Mouse (Mus musculus) spleen, adult 18-20 months (tissue): Measurements from ENCODE around the gene Akap7.

Source experiments
- DNase-seq, 2 experiments: peaks; one replicate each; pipeline ENCODE4 v3.0.0; 2022; ENCODE audit warnings: mixed read lengths in 2 of 2

Akap7 gene

DNA sequence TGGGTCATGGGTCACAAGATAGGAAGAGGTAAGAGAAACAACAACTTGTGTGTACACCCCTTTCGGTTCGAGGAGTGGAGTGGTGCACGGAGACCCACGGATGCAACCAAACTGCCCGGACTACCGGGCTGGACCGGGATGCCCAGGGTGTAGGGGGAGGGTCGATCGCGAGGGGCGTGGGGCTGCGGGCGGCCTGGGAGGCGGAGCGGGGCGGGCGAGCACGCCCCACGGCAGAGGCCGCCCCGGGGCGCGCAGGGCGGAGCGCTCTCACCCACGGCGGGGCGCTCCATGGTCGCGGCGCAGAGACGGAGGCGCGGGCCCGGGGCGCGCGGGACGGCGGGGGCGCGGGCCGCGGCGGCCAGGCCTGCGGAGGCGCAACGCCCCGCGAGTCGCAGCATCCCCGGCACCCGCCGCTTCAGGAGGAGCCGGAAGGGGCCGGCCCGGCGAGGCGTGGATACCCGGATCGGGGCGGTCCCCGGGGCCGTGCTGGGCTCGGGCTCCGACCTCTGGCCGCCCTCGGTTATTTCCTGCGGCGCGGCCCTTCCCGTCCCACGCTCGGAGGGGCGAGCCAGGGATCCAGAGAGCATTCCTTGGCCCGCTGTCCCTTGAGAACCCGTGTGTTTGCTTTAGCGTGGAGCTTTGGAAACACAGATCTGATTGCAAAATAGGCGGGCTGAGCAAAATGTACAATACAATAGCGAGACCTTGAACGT lies 10.9 kb downstream of the Akap7 start:
- DNase-seq: peak; percentile 73 to 80

DNA sequence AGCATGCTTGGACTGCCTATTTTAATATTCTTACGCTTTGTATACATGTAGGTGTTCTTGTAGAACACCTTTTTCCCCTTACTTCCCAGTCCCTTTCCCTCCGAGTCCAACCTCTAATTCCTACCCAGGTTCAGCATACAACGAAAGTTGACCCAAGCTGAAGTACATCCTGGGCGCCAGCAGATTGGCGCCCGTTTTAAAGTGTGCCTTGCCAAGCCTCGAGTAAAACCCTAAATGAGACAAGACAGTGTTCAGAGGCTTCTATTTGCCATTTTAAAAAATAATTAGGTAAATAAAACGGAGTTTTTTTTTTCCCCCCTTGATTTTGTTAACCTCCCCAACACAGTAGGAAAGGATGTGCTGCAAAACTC lies 11.4 kb downstream of the Akap7 start:
- no peak for DNase-seq

DNA sequence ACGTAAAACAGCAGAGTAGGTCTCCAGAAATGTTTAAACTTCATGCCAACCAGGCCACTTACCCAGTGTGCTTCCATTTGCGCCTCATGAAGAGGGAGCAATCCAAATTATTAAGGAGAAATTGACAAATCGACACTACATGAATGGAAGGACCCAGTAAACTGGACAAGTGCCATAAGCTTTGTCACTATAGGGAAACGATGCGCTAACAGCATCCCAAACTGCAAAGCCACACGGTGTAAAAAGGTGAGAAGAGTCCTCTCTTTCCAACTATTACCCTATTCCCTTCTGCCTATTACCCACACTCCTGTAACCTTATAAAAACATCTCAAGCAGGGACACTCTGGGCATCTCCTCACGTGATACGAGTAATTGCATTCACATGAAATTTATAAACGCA lies 11.8 kb downstream of the Akap7 start:
- DNase-seq: no peak

DNA sequence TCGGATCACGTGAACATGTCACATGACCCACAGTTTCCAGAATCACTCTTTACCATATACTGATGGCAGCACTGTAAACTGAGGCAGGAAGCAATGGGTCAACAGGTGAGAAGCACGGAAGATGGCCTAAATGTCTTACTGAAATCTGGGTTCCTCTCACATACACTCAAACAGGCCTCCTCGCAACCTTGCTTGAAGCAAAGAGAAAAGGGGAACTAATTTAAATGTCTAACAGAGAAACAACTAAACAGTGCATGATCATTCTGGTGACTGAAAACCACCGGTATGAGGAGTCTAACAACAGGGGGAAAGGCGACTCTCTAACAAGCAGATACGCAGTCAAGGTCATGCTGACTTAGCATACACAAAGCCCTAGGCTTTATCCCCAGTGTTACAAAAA lies 12.7 kb downstream of the Akap7 start:
- no peak for DNase-seq

- no peak for DNase-seq
Measured at GRCm38 (mm10) chr10:25293796-25294195, 13.9 kb downstream of the Akap7 start.

- no peak for DNase-seq
Measured at GRCm38 (mm10) chr10:25291053-25291452, 16.6 kb downstream of the Akap7 start.

- no peak for DNase-seq
Measured at GRCm38 (mm10) chr10:25285100-25285811, 22.4 kb downstream of the Akap7 start.

- no peak for DNase-seq
Measured at GRCm38 (mm10) chr10:25284427-25285099, 23.1 kb downstream of the Akap7 start.

GRCm38 (mm10) chr10:25283397-25283796 lies 24.3 kb downstream of the Akap7 start:
- DNase-seq: no peak

DNA sequence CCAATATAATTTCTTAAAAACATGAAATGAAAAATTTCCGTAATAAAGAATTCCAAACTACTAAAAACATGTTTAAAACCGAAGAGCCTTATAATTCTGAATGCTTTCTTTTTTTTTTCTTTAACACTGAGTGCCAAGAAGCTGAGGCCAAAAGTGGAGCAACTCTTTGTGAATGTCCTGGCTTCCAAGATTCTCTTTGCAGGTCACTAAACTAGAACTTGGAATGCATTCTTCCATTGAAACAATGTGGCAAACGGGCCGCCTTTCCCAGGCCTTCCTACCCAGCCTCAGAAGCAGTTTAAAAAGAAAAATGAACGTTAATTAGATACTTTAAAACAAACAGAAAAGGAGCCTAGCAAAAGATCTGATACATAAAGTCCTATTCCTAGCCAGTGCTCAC lies 27.5 kb downstream of the Akap7 start:
- DNase-seq: no peak

DNA sequence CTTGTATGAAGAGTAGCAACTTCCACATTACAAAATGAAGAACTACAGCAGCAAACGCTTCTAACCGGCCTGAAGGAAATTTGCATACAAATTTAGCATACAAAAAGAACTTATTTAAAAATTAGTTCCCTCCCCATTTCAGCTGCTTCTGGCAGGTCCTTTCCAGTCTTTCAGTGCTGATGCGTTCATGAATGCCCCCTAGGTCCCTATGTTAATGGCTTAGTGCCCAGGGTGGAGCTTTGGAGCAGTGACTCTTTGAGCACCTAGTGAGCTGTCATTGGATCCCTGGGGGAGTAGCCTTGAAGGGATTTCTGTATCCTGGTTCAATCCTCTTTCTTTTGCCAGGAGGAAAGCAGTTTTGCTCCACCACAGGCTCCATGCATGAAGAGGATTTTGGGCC lies 28.3 kb downstream of the Akap7 start:
- no peak for DNase-seq

- no peak for DNase-seq
Measured at GRCm38 (mm10) chr10:25275492-25275891, 32.2 kb downstream of the Akap7 start.

- no peak for DNase-seq
Measured at GRCm38 (mm10) chr10:25274621-25275330, 32.9 kb downstream of the Akap7 start.

- DNase-seq: no peak
Measured at GRCm38 (mm10) chr10:25273731-25274130, 33.9 kb downstream of the Akap7 start.

DNA sequence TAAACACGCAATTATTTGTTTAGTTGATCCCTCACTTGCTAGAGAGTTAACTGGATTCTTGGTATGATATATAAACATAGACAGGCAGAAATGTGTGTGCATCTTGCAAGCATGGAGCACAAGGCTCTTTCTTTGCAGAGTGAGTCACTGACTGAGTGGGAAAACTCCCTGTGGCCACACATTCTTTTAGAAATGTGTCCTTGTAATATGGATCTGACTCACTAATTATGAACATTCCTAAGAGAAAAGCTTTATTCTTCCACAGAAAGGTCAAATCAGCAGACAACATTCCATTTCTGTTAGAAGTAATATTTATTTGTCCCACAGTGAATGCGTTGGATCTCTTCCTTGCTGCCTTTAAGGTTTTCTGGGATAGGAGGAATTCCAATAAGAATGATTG lies 35.9 kb downstream of the Akap7 start:
- DNase-seq: no peak

GRCm38 (mm10) chr10:25271207-25271606 lies 36.5 kb downstream of the Akap7 start:
- no peak for DNase-seq

DNA sequence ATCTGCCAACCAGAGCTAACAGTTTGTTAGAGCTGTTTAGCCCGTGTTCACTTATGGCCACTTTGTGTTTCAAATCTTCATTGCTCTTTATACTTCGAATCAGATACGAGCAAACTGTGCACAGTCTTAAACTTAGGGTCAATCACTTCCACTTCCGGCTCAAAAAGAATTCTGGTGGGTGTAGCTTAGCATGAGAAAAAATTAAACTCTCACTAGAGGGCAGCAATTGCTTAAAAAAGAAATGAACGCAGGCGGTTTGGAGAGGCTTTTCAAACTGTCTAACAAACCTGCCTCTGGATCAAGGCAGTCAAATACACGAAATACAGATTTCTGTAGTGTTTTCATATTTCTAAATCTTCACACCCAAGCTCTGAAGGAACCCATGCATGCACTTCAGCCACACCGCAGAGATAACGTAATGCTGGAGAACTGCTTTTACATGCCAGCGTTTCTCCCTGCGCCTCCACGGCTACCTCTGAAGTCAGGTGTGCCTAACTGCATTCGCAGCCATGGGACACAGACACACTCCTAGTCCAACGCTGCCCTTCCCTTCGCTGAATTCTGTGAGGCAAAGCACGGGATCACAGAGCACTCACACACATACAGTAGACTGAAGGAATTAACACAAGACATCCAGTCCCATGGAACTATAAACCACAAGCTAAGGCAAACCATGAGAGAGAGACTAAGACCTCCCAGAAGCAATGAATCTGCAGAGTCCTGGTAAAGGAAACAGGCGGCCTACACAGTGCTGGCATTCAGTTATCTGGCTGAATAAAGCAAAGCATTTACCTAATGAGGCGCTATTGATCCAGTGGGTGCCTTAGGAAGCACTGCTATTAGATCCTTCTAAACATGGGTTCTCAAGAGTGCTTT lies 39.0 kb downstream of the Akap7 start:
- DNase-seq: no peak

DNA sequence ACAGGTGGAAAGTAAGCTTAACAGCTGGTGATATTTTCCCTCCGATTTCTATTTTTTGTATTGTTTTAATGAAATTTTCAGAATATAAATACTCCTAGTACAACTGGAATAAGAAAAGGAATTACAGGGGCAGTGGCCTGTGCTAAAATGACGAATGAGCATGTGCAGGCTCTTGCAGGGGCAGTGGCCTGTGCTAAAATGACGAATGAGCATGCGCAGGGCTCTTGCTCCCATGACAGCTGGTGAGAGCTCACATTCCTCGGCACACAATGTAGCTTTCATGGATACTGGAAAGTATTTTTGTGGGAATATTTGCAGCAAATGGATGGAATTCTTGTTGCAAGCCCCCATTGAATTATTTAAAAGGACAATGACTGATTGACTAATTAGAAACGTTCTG lies 46.5 kb downstream of the Akap7 start:
- no peak for DNase-seq

DNA sequence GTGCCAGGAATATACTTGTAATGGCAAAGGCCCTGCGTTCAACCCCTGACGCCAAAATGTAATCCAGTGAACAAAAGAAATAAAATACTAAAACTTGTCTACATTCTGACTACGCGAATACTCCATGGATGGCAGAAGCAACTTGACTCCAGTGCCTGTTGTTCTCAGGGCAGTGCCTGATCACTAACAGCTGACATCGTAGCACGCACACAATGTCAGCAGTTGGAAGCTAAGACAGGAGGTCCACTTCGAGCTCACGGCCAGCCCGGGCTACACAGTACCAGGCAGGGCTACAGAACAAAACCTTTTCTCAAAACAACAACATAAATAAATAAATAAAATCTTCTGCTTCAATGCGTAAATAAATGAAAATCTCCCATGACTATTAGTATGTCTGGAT lies 46.9 kb downstream of the Akap7 start:
- DNase-seq: no peak

DNA sequence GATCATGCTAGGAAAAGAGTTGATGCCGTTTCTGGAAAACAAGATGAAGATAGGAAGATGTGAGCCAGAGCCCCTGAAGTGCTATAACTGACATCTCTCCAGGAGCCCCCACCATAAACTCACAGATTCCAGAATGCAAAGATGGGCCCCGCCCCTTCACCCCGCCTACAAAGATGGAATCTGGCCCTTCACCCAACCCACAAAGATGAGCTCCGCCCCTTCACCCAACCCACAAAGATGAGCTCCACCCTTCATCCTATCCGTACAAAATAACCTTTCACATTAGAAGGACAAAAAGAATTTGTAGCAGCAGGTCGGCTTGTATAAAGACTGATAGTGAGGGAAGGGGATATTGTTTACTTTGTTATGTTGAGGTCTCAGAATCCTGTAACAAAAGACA lies 49.5 kb downstream of the Akap7 start:
- no peak for DNase-seq

DNA sequence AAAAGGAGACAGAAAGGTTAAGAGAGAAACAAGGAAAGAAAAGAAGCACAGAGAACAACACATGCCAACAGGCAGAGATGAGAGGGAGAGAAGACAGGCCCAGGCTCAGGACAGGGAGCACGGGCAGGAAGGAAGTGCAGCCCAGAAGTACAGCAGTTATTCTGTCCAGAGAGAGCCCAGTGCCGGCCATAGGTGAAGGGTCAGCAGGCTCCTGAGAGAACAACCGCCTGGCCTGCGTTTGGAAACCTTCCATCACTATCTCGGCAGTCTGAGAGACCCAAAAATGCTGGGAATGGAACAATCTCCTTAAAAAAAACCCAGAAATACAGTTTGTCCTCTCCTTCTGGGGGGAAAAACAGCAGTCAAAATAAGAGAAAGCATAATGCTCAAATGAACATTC lies 50.2 kb downstream of the Akap7 start:
- no peak for DNase-seq

DNA sequence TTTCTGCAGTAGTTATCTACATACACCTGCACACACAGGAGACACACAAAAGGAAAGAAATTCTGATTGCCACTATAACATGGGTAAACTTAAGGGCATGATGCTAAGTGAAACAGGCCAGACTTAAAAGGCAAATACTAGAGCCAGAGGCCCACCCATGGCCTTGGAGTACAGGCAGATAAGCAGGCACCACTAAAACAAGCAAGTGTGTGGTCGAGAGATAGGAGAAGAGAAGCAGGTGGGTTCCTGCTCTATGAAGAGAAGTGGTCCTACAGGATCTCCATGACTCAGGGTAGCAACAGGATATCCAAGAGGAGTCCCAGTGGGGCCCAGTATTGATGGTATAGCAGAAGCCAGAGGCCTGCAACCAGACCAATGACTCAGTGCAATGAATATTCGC lies 54.2 kb downstream of the Akap7 start:
- no peak for DNase-seq

GRCm38 (mm10) chr10:25253006-25253405 lies 54.7 kb downstream of the Akap7 start:
- DNase-seq: no peak
